Mouse (Mus musculus) c-Kit-negative CD71-positive TER-119-positive erythroid progenitor cells, embryonic 14.5 days (primary cell): ENCODE results near the gene Serpina3f.

Source experiments
- DNase-seq: peaks from one replicate; pipeline ENCODE4 v3.0.0-alpha.2; 2013; ENCODE audit warnings: low read depth, low spot score

Serpina3f gene

DNA sequence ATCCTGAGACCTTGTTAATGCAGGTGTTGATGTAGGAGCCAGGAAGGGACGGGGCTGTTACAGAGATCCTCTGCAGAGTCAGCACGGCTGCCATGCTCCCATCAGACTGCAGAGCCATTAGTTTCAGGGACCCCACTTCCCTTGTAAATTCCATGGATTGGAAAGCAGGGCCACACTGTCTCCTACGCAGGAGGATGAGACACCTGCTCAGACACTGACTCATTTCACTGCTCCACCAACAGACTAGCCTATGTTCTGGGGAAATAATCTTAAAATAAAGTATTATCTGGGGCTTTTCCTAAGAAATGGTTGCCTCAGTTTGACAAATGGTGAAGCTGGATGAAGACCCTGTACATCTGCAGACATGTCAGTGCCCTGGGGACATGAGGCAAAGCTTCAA is 33.9 kb downstream of the Serpina3f start:
- no peak for DNase-seq

DNA sequence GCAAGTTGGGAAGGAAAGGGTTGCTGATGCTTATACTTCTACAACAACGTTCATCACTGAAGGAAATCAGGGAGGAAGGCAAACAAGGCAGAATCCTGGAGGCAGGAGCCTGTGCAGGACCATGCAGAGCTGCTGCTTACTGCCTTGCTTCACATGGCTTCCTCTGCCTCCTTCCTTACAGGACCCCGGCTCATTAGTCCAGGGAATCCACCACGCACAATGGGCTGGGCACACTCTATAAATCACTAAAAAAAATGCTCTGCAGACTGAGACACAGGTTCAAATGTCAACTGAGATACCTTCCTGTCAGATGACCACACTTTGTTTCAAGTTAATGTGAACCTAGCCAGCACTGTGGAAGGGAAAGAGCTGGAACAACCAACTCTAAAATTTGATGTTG is 46.7 kb downstream of the Serpina3f start:
- DNase-seq: no peak

DNA sequence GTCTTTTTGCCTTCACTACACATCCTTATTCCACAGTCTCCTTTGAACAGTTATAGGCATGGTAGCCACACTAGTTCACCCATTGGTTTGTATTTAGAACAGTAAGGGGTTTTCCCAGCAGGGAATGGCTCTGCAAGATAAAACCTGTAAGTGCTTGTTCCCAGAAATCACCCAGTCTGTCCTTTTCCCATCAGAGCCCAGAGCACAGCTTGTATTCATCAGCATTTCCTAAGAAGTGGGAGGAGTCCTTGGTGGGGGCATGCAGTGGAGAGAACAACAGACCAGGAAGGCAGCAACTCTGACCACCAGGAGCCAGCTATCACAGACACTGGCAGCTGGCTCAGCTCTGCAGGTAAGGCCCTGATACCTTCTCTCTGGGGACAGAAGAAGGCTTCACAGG is 48.5 kb downstream of the Serpina3f start, which contains the start of gene Serpina3i:
Gene Serpina3i, plus strand, starts transcription at position 260 of the 400 bp plus-strand sequence.
- no peak for DNase-seq

DNA sequence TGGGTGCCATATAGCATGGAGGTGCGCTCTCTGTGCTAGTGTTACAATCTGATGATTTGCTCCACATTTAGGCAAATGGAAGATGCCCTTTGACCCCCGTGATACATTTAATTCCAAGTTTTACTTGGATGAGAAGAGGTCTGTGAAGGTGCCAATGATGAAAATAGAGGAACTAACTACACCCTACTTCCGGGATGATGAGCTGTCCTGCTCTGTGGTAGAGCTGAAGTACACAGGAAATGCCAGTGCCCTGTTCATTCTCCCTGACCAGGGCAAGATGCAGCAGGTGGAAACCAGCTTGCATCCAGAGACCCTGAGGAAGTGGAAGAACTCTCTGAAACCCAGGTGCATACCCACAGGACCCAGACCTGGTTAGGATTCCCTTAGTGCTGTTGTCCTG is 52.0 kb downstream of the Serpina3f start:
- no peak for DNase-seq
